Mouse (Mus musculus) cerebellum, adult 2 months (tissue): ENCODE measurements around the gene 4930583I09Rik.
A peak's percentile ranks its signal among the peaks of the same experiment; 100 is the strongest.

Experiments
- CTCF ChIP-seq: fragments of 200-500 bp; IDR thresholded peaks from 2 replicates; pipeline ENCODE4 v1.5.1; 2011; ENCODE audit warnings: low read depth, mild to moderate bottlenecking, control low read depth, low read length, moderate library complexity, borderline replicate concordance; ENCODE audit not compliant: insufficient read depth
- POLR2A ChIP-seq: fragments of 200-500 bp; IDR thresholded peaks from 2 replicates; pipeline ENCODE4 v1.6.1; 2011; ENCODE audit warnings: low read length, control low read depth, borderline replicate concordance; ENCODE audit not compliant: insufficient read depth

- TF ChIP-seq CTCF = peak; percentile 41; the same call in 1 of the 2 replicates
- no peak for TF ChIP-seq POLR2A
These were observed 37.8 kb upstream of the 4930583I09Rik start for GRCm38 (mm10) chr17:64873651-64874072.
